Mouse (Mus musculus) lung, postnatal 4 days (tissue): ENCODE data around the gene Cdh22.

Experiments used
- DNase-seq, 2 experiments: peaks; one replicate each; pipeline ENCODE4 v3.0.0; 2021

The Cdh22 gene

GRCm38 (mm10) chr2:165145821-165146220 is 88.8 kb downstream of the Cdh22 start:
- no peak for DNase-seq

GRCm38 (mm10) chr2:165143487-165143886 is 91.2 kb downstream of the Cdh22 start:
- no peak for DNase-seq

GRCm38 (mm10) chr2:165136049-165136448 is 98.6 kb downstream of the Cdh22 start:
- DNase-seq = no peak

- peak in 1 of 2 experiments; percentile 11 for DNase-seq
Measured at GRCm38 (mm10) chr2:165133566-165133965, 101.1 kb downstream of the Cdh22 start.

GRCm38 (mm10) chr2:165131428-165131827 is 103.2 kb downstream of the Cdh22 start:
- no peak for DNase-seq

- DNase-seq = no peak
Measured at GRCm38 (mm10) chr2:165129189-165129588, 105.5 kb downstream of the Cdh22 start.

GRCm38 (mm10) chr2:165126896-165127562 is 107.6 kb downstream of the Cdh22 start:
- no peak for DNase-seq

GRCm38 (mm10) chr2:165121206-165121840 is 113.3 kb downstream of the Cdh22 start:
- peak in 1 of 2 experiments; percentile 22 for DNase-seq

- DNase-seq = no peak
Measured at GRCm38 (mm10) chr2:165120765-165121164, 113.9 kb downstream of the Cdh22 start.

- no peak for DNase-seq
Measured at GRCm38 (mm10) chr2:165113733-165114132, 120.9 kb downstream of the Cdh22 start.

- peak; percentile 86 to 90 for DNase-seq
Measured at GRCm38 (mm10) chr2:165112149-165112548, 122.5 kb downstream of the Cdh22 start.

GRCm38 (mm10) chr2:165106585-165106984 is 128.1 kb downstream of the Cdh22 start:
- no peak for DNase-seq

- no peak for DNase-seq
Measured at GRCm38 (mm10) chr2:165105513-165106079, 129.1 kb downstream of the Cdh22 start.

GRCm38 (mm10) chr2:165102920-165103319 is 131.7 kb downstream of the Cdh22 start:
- DNase-seq = no peak

- no peak for DNase-seq
Measured at GRCm38 (mm10) chr2:165100749-165101148, 133.9 kb downstream of the Cdh22 start.

GRCm38 (mm10) chr2:165098861-165099260 is 135.8 kb downstream of the Cdh22 start:
- DNase-seq = no peak

- DNase-seq = peak in 1 of 2 experiments; percentile 62
Measured at GRCm38 (mm10) chr2:165096367-165096766, 138.3 kb downstream of the Cdh22 start.

GRCm38 (mm10) chr2:165092393-165092792 is 142.3 kb downstream of the Cdh22 start:
- DNase-seq = no peak

GRCm38 (mm10) chr2:165091433-165091965 is 143.2 kb downstream of the Cdh22 start:
- DNase-seq = no peak

GRCm38 (mm10) chr2:165090650-165091049 is 144.0 kb downstream of the Cdh22 start, which contains the start of gene 1700025C18Rik:
Gene 1700025C18Rik (minus strand): TSS chr2:165090750.
- no peak for DNase-seq

GRCm38 (mm10) chr2:165089470-165089869 is 145.2 kb downstream of the Cdh22 start:
- no peak for DNase-seq

GRCm38 (mm10) chr2:165086634-165087033 is 148.0 kb downstream of the Cdh22 start:
- no peak for DNase-seq

GRCm38 (mm10) chr2:165081257-165081656 is 153.4 kb downstream of the Cdh22 start:
- DNase-seq = no peak

GRCm38 (mm10) chr2:165080657-165081056 is 154.0 kb downstream of the Cdh22 start:
- no peak for DNase-seq
